Mouse (Mus musculus): ENCODE data around the gene Jchain.

DNA sequence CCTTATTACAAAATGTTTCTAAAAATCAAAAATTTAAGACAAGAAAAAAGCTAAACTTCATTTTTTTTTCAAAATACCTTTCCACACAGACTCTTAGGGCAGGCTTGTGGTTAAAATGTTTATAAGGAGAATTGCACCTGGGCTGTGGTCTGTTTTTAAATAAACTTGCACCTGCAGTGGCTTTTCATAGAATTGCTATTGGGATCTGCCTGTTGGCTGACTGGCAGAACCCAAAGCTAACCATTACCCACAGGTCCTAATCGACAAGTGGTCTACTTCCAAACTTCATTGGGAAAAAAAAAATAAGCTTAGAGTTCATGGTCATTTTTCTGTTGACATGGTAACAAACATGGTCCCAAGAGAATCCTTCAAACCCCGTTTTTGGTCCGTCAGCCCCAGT, 7.0 kb upstream of the Jchain start:
- TF ChIP-seq EP300 (IDR thresholded peaks at IDR 0.05; ENCODE audit: low read depth) = no peak
- TF ChIP-seq CTCF (IDR thresholded peaks at IDR 0.05; ENCODE audit: low read depth) = no peak
